Mouse (Mus musculus) urinary bladder, postnatal 36 days (tissue): ENCODE data around the gene Rabl3.

ENCODE experiments used
- DNase-seq, 2 experiments: peaks; one replicate each; pipeline ENCODE4 v3.0.0; 2022; ENCODE audit warnings: low spot score in 2 of 2, mixed read lengths in 1 of 2

The Rabl3 gene

GRCm38 (mm10) chr16:37546312-37546711, 6.6 kb downstream of the Rabl3 start:
- no peak for DNase-seq

- no peak for DNase-seq
These were observed 10.6 kb downstream of the Rabl3 start for GRCm38 (mm10) chr16:37550266-37550665.

GRCm38 (mm10) chr16:37550981-37551380, 11.3 kb downstream of the Rabl3 start:
- no peak for DNase-seq

- no peak for DNase-seq
These were observed 13.1 kb downstream of the Rabl3 start for GRCm38 (mm10) chr16:37552824-37553223.

- DNase-seq = no peak
These were observed 22.7 kb downstream of the Rabl3 start for GRCm38 (mm10) chr16:37562414-37562813.

- no peak for DNase-seq
These were observed 23.3 kb downstream of the Rabl3 start for GRCm38 (mm10) chr16:37562961-37563360.

- DNase-seq = no peak
These were observed 25.4 kb downstream of the Rabl3 start for GRCm38 (mm10) chr16:37565117-37565516.

- no peak for DNase-seq
These were observed 26.4 kb downstream of the Rabl3 start for GRCm38 (mm10) chr16:37566107-37566506.

- no peak for DNase-seq
These were observed 27.7 kb downstream of the Rabl3 start for GRCm38 (mm10) chr16:37567113-37568050.

GRCm38 (mm10) chr16:37571554-37571953, 31.9 kb downstream of the Rabl3 start:
- no peak for DNase-seq

GRCm38 (mm10) chr16:37572117-37572754, 32.6 kb downstream of the Rabl3 start:
- no peak for DNase-seq

GRCm38 (mm10) chr16:37573061-37573460, 33.4 kb downstream of the Rabl3 start:
- DNase-seq = no peak

- no peak for DNase-seq
These were observed 35.6 kb downstream of the Rabl3 start for GRCm38 (mm10) chr16:37575325-37575724.

GRCm38 (mm10) chr16:37579591-37579990, 39.9 kb downstream of the Rabl3 start:
- no peak for DNase-seq

- no peak for DNase-seq
These were observed 40.3 kb downstream of the Rabl3 start, which contains the start of gene Hgd for GRCm38 (mm10) chr16:37579994-37580393. Gene Hgd (plus strand): TSS chr16:37580153.

GRCm38 (mm10) chr16:37580651-37581050, 41.0 kb downstream of the Rabl3 start:
- DNase-seq = no peak

- no peak for DNase-seq
These were observed 42.2 kb downstream of the Rabl3 start for GRCm38 (mm10) chr16:37581901-37582300.

GRCm38 (mm10) chr16:37583306-37583705, 43.6 kb downstream of the Rabl3 start:
- DNase-seq = no peak

- DNase-seq = no peak
These were observed 44.1 kb downstream of the Rabl3 start for GRCm38 (mm10) chr16:37583801-37584200.

GRCm38 (mm10) chr16:37584218-37585035, 44.7 kb downstream of the Rabl3 start:
- peak in 1 of 2 experiments; percentile 31 for DNase-seq

- no peak for DNase-seq
These were observed 45.5 kb downstream of the Rabl3 start for GRCm38 (mm10) chr16:37585129-37585563.

GRCm38 (mm10) chr16:37590921-37591320, 51.2 kb downstream of the Rabl3 start:
- DNase-seq = no peak
